Mouse (Mus musculus) hematopoietic stem cell, adult 5-6 weeks (primary cell): ENCODE data around the gene Olfr374. TPM values are rescaled to one million over a fixed set of nuclear protein-coding genes. Genes with fewer than 3 reads are reported as not detected.

Source experiments
- ATAC-seq, 2 experiments: fragments of 125-278 bp in 1 of 2; replicated peaks in 1 of 2; 2 replicates each; pipeline ENCODE4 v1.8.0; 2016 to 2017; ENCODE audit warnings: inconsistent platforms in 2 of 2, mild to moderate bottlenecking in 2 of 2, moderate number of reproducible peaks in 2 of 2, low read depth in 1 of 2, moderate TSS enrichment in 1 of 2; ENCODE audit not compliant: low FRiP score in 2 of 2, poor library complexity in 2 of 2, severe bottlenecking in 2 of 2, insufficient read depth in 1 of 2, low TSS enrichment in 1 of 2
- total RNA-seq: library from RNA; stranded (forward); fragments of 172-1452, 232-1000 nt; gene quantifications from 2 replicates; pipeline ENCODE4 v1.2.3, GENCODE M21; 2017

Olfr374 gene
- total RNA-seq, 1 experiment from 2014 or later = not detected

DNA sequence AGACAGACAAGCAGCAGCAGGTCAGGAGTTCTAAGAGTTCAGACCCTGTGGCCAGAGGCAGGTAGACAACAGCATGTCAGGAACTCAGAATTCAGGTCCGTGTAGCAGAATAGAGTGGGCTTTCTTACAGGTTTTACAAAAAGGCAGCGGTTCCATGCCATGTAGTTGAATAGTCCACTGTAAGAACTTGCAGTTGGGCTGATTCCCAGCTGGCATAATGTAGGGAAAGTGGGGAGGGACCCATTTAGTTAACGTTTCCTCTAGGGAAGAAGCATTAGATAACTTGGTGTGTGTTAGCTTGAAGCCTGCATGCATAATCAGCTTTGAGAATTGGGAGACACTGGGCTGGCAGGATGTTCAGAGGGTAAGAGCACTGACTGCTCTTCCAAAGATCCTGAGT lies 51.9 kb downstream of the Olfr374 start:
- ATAC-seq = no peak

DNA sequence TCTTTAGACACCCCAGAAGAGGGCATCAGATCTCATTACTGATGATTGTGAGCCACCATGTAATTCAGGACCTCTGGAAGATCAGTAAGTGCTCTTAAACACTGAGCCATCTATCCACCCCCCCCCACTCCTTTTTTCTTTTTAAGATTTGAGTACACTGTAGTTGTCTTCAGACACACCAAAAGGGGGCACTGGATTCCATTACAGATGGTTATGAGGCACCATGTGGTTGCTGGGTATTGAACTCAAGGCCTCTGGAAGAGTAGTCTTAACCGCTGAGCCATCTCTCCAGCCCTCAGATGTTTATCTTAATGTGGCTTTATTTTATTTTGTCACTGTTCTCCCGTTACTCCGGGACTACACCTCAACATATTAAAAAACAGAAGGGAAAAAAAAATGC lies 53.2 kb downstream of the Olfr374 start:
- no peak for ATAC-seq

DNA sequence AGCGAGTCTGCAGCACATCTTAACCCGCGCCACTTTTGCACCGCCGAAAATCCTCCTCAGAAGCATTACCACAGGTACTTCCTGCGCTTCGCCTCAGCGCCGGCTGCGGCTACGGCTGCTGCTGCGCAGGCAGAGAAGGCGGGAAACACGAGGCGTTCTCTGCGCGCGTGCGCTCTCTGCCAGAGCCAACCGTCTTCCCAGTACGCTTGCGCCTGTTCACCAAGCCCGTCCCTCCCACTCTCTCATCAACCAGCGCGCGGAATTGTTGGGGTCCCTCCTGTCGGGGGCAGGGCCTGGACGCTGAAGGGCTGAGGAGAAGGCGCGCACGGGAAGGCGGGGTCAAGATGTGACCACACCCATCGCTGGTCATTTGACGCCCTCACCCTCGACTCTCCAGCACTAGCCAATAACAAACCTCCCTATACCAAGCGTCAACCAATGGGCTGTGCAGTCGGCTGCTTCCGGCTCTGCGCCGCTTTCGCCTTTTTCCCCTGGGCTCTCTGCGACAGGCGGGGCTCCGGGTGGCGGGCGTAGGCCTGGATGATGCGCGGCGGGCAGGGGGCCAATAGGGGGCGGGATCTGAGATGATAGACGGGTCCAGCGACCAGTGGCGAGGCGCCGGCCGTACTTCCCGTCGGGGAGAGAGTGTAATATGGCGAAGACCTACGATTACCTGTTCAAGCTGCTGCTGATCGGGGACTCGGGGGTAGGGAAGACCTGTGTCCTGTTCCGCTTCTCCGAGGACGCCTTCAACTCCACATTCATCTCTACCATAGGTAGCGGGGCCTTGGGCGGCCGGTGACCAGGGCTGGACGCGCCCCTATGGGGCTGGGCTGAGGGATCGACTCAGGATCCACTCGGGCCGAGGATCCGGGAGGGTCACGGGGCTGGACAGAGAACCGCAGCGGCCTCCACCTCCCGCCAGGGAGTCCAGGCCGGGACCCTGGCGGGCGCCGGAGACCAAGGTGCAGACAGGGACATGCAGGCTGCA lies 54.2 kb downstream of the Olfr374 start, which contains the start of gene Rab8a:
Rab8a (plus strand) TSS at position 494 of the 991 bp plus-strand sequence.
- peak; percentile 94 to 96 for ATAC-seq

DNA sequence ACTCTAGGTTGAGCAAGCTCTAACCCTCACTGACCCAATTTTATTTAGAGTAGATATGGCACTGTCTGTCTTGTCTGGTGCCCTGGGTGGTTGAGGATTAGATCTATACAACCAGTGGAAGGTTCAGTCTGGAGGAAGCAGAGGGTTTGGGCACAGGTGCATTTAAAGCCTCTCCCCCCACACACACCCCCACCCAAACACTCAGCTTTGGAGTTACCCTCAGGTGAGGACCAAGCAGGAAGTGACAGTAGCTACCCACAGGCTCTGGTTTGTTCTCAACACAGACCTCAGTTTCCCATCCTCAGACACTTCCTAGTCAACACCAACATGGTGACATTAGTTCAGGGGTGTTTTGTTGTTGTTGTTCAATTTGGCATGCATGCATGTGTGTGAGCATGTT lies 56.0 kb downstream of the Olfr374 start:
- ATAC-seq = no peak

Other genes with a start within 250 kb of the Olfr374 start
- 6.6 and 9.9 TPM in 2 replicates for gene Zfp709, start 225.0 kb upstream of the Olfr374 start, total RNA-seq
- 10.8 and 14.6 TPM in 2 replicates for gene Zfp882, start 198.4 kb upstream of the Olfr374 start, total RNA-seq
- 12.6 and 20.3 TPM in 2 replicates for gene Zfp617, start 198.4 kb upstream of the Olfr374 start, total RNA-seq
- gene Zfp961, start 156.0 kb upstream of the Olfr374 start, total RNA-seq = 21.1 and 40.6 TPM in 2 replicates
- gene Cyp4f18, start 97.4 kb upstream of the Olfr374 start, total RNA-seq = 1.3 and 3.4 TPM in 2 replicates
- gene Olfr372, start 65.8 kb upstream of the Olfr374 start, total RNA-seq = not detected in 2 replicates
- gene Olfr373, start 23.9 kb upstream of the Olfr374 start, total RNA-seq = not detected in 2 replicates
- 51.1 and 73.7 TPM in 2 replicates for gene Tpm4, start 27.9 kb downstream of the Olfr374 start, total RNA-seq
- gene Rab8a, start 54.2 kb downstream of the Olfr374 start, total RNA-seq = 317 and 486 TPM in 2 replicates
- gene Hsh2d, start 82.6 kb downstream of the Olfr374 start, total RNA-seq = 10.1 and 14.3 TPM in 2 replicates
- gene Cib3, start 105.8 kb downstream of the Olfr374 start, total RNA-seq = not detected in 2 replicates
- not detected in 2 replicates for gene Gm11034, start 106.6 kb downstream of the Olfr374 start, total RNA-seq
- 67.6 and 81.8 TPM in 2 replicates for gene Fam32a, start 112.7 kb downstream of the Olfr374 start, total RNA-seq
- 70.2 and 79.2 TPM in 2 replicates for gene Ap1m1, start 133.0 kb downstream of the Olfr374 start, total RNA-seq
- 35.8 and 41.2 TPM in 2 replicates for gene Gm10282, start 198.2 kb downstream of the Olfr374 start, total RNA-seq
- 9.4 and 17.1 TPM in 2 replicates for gene Klf2, start 212.0 kb downstream of the Olfr374 start, total RNA-seq